Mouse (Mus musculus) thymus, adult 2 months (tissue): ENCODE data around the gene Chrm1.

Experiments used
- CTCF ChIP-seq: fragments of 200-500 bp; IDR thresholded peaks from 2 replicates; pipeline ENCODE4 v1.5.1; 2012; ENCODE audit warnings: mild to moderate bottlenecking, control low read depth, low read length, moderate library complexity, borderline replicate concordance; ENCODE audit not compliant: control insufficient read depth, poor library complexity, insufficient read depth; ENCODE audit errors: extremely low read depth
- POLR2A ChIP-seq: fragments of 200-500 bp; IDR thresholded peaks from 2 replicates; pipeline ENCODE4 v1.6.1; 2012; ENCODE audit warnings: mild to moderate bottlenecking, low read length, control low read depth, moderate library complexity; ENCODE audit not compliant: control insufficient read depth, poor library complexity, insufficient read depth; ENCODE audit errors: extremely low read depth

DNA sequence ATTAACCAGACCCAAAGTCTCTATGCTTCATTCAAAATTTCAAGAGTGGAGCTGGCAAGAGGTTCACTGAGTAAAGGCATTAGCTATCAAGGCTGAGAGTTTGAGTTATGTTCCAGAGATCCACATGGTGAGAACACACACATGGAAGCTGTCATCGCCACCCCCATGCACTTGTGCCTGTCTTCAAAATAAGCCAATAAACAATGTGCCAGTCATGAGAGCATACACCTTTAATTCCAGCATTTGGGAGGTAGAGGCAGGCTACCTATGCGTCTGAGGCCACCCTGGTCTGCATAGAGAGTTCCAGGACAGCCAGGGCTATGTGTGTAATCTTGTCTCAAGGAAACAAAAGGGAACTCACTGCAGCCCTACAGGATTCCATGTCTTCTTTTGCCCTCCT, 20.0 kb downstream of the Chrm1 start:
- TF ChIP-seq CTCF: no peak
- TF ChIP-seq POLR2A: no peak
